Mouse (Mus musculus) effector memory CD4-positive, alpha-beta T cell, adult 5 months (primary cell): Measurements from ENCODE around the gene Csrnp1. TPM values are rescaled to one million over a fixed set of nuclear protein-coding genes. Genes with fewer than 3 reads are reported as not detected.

Experiments
- polyA plus RNA-seq: library from polyadenylated mRNA; unstranded; fragments of 100-300 nt; shearing (Covaris generic); gene quantifications from one replicate; pipeline ENCODE4 v1.2.1, GENCODE M21; 2017

Csrnp1 gene
- polyA plus RNA-seq = 369 TPM

DNA sequence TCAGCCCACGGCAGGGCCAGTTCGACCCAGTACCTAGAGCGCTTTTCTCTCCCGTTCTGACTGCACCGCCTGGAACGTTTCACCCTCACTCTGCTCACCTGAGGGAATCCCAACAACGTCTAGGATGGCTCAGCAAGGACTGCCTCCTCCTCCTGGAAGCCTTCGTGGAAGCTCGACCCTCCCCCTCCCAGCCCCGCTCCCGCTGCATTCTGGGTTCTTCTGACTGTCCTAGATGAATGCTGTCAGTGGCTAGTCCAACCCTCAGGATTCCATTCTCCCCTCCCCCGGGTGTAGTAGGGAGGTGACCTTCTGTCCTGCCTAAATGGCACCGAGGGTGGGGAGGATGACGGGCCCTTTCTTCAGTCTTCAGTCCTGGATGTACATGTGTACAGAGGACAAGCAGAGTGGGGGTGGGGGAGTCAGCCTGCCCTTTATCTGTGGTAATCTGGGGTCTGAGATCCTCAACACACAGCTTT lies at the start of gene Csrnp1:
Gene Csrnp1 (minus strand): TSS at position 123 of the 476 bp plus-strand sequence.

DNA sequence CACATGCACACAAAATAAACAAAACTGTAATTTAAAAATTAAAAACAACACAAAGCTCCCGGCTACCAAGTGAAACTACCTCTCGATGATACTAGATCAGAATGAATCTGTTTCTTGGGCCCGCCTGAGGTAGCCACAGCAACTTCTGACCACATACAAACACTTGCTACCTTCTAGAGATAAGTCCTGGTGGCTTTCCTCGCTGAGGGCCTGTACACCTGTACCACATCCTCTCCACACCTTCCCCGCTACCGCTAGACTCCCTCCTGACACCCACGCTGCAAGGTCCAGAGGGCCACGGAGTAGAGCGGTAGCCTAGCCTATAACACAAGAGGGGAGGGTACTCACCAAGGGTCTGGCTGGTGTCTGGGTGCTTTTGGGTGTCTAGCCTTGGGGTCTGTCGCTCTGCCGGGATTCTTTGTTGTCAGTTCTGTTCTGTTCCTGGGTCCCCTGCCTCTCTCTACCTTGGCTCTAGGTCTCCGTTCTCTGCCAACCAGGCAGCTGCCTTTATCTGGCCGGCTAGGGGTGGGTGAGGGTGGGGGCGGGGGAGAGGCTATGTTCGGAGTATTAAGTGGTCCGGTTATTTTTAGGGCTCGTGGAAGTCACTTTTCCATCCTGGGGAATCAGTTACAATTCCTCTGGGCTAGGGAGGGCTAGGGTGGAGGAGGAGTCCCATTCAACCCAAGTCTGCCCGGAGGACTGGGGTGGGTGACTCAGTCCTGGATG lies 38.8 kb upstream of the Csrnp1 start, which contains the start of gene Xirp1:
Gene Xirp1 (minus strand): TSS at position 513 of the 726 bp plus-strand sequence.

DNA sequence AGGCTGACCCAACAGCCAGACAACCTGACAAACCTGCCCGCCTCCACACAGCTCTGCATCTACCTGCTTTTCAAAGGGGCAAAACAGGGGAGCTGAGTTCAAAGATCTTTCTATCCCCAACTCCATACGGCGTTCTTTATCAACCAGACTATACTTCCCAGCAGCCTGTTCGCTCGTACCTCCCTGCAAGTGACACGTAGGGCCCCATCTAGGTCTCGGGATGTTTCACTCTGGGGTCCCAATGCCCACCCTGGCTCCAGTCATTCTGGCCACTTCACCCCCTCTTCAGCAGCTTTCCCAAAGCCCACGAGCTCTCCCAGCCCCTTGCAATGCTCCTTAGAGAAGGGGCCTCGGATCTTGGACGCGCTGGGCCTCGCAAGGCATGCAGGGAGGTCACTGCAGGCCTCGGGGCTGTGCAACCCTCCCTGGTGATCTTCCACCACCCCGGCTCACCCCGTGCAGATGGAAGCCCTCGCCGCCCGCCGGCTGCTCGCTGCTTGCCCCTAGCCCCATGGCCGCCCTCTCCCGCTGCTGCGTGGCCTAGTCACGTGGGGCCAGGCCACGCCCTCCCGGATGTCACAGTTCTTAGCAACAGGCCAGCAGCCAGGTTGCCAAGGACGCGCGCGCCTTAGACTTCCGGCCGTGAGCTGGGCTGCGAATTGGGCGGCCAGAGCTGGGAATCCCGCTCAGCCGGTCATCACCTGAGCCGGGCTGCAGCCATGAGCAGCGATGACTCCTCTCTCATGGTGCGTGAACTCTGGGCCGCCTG lies 47.3 kb downstream of the Csrnp1 start, which contains the start of the genes Gorasp1 and Ttc21a:
Gene Gorasp1 (minus strand): TSS at position 561 of the 769 bp plus-strand sequence.
Gene Ttc21a (plus strand): TSS at position 602 of the 769 bp plus-strand sequence.

Other genes with a start within 250 kb of the Csrnp1 start
- gene Scn11a, start 159.2 kb downstream of the Csrnp1 start, polyA plus RNA-seq = 0.41 TPM
- 61.3 TPM for gene Wdr48, start 89.8 kb downstream of the Csrnp1 start, polyA plus RNA-seq
- 1.6 TPM for gene Gorasp1, start 47.1 kb downstream of the Csrnp1 start, polyA plus RNA-seq
- not detected for gene Ttc21a, start 47.1 kb downstream of the Csrnp1 start, polyA plus RNA-seq
- not detected for gene Xirp1, start 38.9 kb upstream of the Csrnp1 start, polyA plus RNA-seq
- 0.85 TPM for gene Cx3cr1, start 85.2 kb upstream of the Csrnp1 start, polyA plus RNA-seq
- gene Ccr8, start 107.5 kb upstream of the Csrnp1 start, polyA plus RNA-seq = 26.8 TPM
- 47.2 TPM for gene Slc25a38, start 125.7 kb upstream of the Csrnp1 start, polyA plus RNA-seq
- 1,720 TPM for gene Rpsa, start 143.0 kb upstream of the Csrnp1 start, polyA plus RNA-seq
- gene Mobp, start 165.0 kb upstream of the Csrnp1 start, polyA plus RNA-seq = not detected